ENCODE assay signal across 8 mouse cellular contexts in genomic region chr2:39008350-39008851, GRCm38 (mm10). TPM values are rescaled to one million over a fixed set of nuclear protein-coding genes. Genes with fewer than 3 reads are reported as not detected.
DNase-seq lines count a peak whose midpoint lies in the region; ATAC-seq and TF ChIP-seq lines count a peak whose summit lies in the region.

No protein-coding gene starts in this region.

- WGBS in cerebellum, adult 2 months = 1% methylated on average over 25 of the region's 25 CpGs
- under 1% methylated on average over 25 of the region's 25 CpGs for WGBS in forebrain, embryonic 16.5 days
- 0% methylated on average over 25 of the region's 25 CpGs for WGBS in liver, embryonic 15.5 days (ENCODE audit: insufficient replicate concordance)
- under 1% methylated on average over 23 of the region's 25 CpGs for WGBS in stomach, embryonic 14.5 days

- peaks cover 6% of the 10 kb centered on the region for H3K36me3 ChIP-seq in forebrain, embryonic 16.5 days (ENCODE audit: control insufficient read depth, insufficient read depth)
- H3K36me3 ChIP-seq in liver, embryonic 15.5 days (replicated peaks) = peaks cover 34% of the 10 kb centered on the region
- H3K36me3 ChIP-seq in stomach, embryonic 14.5 days (ENCODE audit: control insufficient read depth, insufficient read depth, low read length) = peaks cover 15% of the 10 kb centered on the region

- ATAC-seq in forebrain, embryonic 16.5 days = peak; percentile 39
- ATAC-seq in liver, embryonic 15.5 days (ENCODE audit: insufficient read depth) = peak; percentile 30
- peak; percentile 48 for ATAC-seq in stomach, embryonic 14.5 days (ENCODE audit: insufficient number of reproducible peaks, insufficient read depth, low FRiP score, low read depth)

- TF ChIP-seq CTCF in cerebellum, adult 2 months (IDR thresholded peaks at IDR 0.05; ENCODE audit: borderline replicate concordance, insufficient read depth, low read depth, low read length) = no peak

- DNase-seq in cerebellum, adult 2 months = no peak
- no peak for DNase-seq in cerebellum, postnatal 10 days
- DNase-seq in right cerebral cortex, adult 18-20 months = peak; percentile 49
- DNase-seq in right cerebral cortex, postnatal 36 days (ENCODE audit: low spot score in 2 of 2) = no peak
- DNase-seq in urinary bladder, postnatal 10 days (ENCODE audit: low spot score) = no peak

- no peaks in the 10 kb centered on the region for H3K9me3 ChIP-seq in forebrain, embryonic 16.5 days (ENCODE audit: control insufficient read depth, low read length)
- H3K9me3 ChIP-seq in liver, embryonic 15.5 days (replicated peaks) = no peaks in the 10 kb centered on the region
- H3K9me3 ChIP-seq in stomach, embryonic 14.5 days (ENCODE audit: control insufficient read depth, low read depth, low read length) = no peaks in the 10 kb centered on the region

- H3K4me2 ChIP-seq in forebrain, embryonic 16.5 days (ENCODE audit: low read length) = peak overlapping the region; percentile 74
- peak overlapping the region; percentile 94 for H3K4me2 ChIP-seq in liver, embryonic 15.5 days
- H3K4me2 ChIP-seq in stomach, embryonic 14.5 days (replicated peaks; ENCODE audit: low read depth, low read length) = peak overlapping the region; percentile 95

- H3K9ac ChIP-seq in forebrain, embryonic 16.5 days (replicated peaks; ENCODE audit: low read depth, low read length) = peak overlapping the region; percentile 95
- peak overlapping the region; percentile 92 for H3K9ac ChIP-seq in liver, embryonic 15.5 days
- peak overlapping the region; percentile 90 for H3K9ac ChIP-seq in stomach, embryonic 14.5 days (replicated peaks; ENCODE audit: low read depth, low read length)

- H3K4me3 ChIP-seq in cerebellum, adult 2 months (replicated peaks; ENCODE audit: insufficient read depth, low read depth, low read length) = peak overlapping the region; percentile 86
- H3K4me3 ChIP-seq in forebrain, embryonic 16.5 days (replicated peaks; ENCODE audit: low read length) = peak overlapping the region; percentile 67
- H3K4me3 ChIP-seq in liver, embryonic 15.5 days (replicated peaks) = peak overlapping the region; percentile 88
- H3K4me3 ChIP-seq in stomach, embryonic 14.5 days (ENCODE audit: low read depth, low read length) = peak overlapping the region; percentile 93

- H3K4me1 ChIP-seq in cerebellum, adult 2 months (ENCODE audit: control insufficient read depth, insufficient read depth, low read length) = peaks cover 12% of the 10 kb centered on the region
- peaks cover 45% of the 10 kb centered on the region for H3K4me1 ChIP-seq in forebrain, embryonic 16.5 days (replicated peaks; ENCODE audit: control insufficient read depth, insufficient read depth, low read length)
- peaks cover 73% of the 10 kb centered on the region for H3K4me1 ChIP-seq in liver, embryonic 15.5 days (replicated peaks)
- H3K4me1 ChIP-seq in stomach, embryonic 14.5 days (ENCODE audit: control insufficient read depth, insufficient read depth, low read length) = peaks cover 24% of the 10 kb centered on the region

- no peak for TF ChIP-seq POLR2A in cerebellum, adult 2 months (IDR thresholded peaks at IDR 0.05; ENCODE audit: borderline replicate concordance, insufficient read depth, low read length)

- H3K27ac ChIP-seq in cerebellum, adult 2 months (ENCODE audit: insufficient read depth, low read length) = peak overlapping the region; percentile 85
- H3K27ac ChIP-seq in forebrain, embryonic 16.5 days (ENCODE audit: low read length) = peak overlapping the region; percentile 83
- peak overlapping the region; percentile 95 for H3K27ac ChIP-seq in liver, embryonic 15.5 days (replicated peaks)
- peak overlapping the region; percentile 94 for H3K27ac ChIP-seq in stomach, embryonic 14.5 days (ENCODE audit: low read length)

- no peaks in the 10 kb centered on the region for H3K27me3 ChIP-seq in cerebellum, adult 2 months (ENCODE audit: control insufficient read depth, insufficient read depth, low read length)
- no peaks in the 10 kb centered on the region for H3K27me3 ChIP-seq in forebrain, embryonic 16.5 days (replicated peaks; ENCODE audit: control insufficient read depth, insufficient read depth, low read length)
- H3K27me3 ChIP-seq in liver, embryonic 15.5 days = no peaks in the 10 kb centered on the region
- no peaks in the 10 kb centered on the region for H3K27me3 ChIP-seq in stomach, embryonic 14.5 days (ENCODE audit: control insufficient read depth, insufficient read depth, low read length)

RNA-seq across cellular contexts. Expression of gene Rpl35, which starts 3.0 kb away (rescaled TPM):
- polyA plus RNA-seq in cerebellum, adult 2 months (2012; rRNA removed) = 221 and 222 TPM in 2 replicates
- 587 and 670 TPM in 2 replicates for polyA plus RNA-seq in forebrain, embryonic 16.5 days (2015; fragmentation: Nextera tagmentation; extraction: Ambion mirVana)
- polyA plus RNA-seq in liver, embryonic 15.5 days (2015; fragmentation: Nextera tagmentation; extraction: Ambion mirVana) = 387 and 487 TPM in 2 replicates
- polyA plus RNA-seq in stomach, embryonic 14.5 days (2014; fragmentation: Nextera tagmentation; extraction: Ambion mirVana) = 1,103 and 1,116 TPM in 2 replicates

RNA-seq across cellular contexts. Expression of gene Arpc5l, which starts 3.3 kb away (rescaled TPM):
- 106 and 121 TPM in 2 replicates for polyA plus RNA-seq in cerebellum, adult 2 months (2012; rRNA removed)
- 147 and 150 TPM in 2 replicates for polyA plus RNA-seq in forebrain, embryonic 16.5 days (2015; fragmentation: Nextera tagmentation; extraction: Ambion mirVana)
- polyA plus RNA-seq in liver, embryonic 15.5 days (2015; fragmentation: Nextera tagmentation; extraction: Ambion mirVana) = 48.9 and 52.9 TPM in 2 replicates
- 119 and 124 TPM in 2 replicates for polyA plus RNA-seq in stomach, embryonic 14.5 days (2014; fragmentation: Nextera tagmentation; extraction: Ambion mirVana)

RNA-seq across cellular contexts. Expression of gene Wdr38, which starts 11.1 kb away (rescaled TPM):
- 1.00 and 1.4 TPM in 2 replicates for polyA plus RNA-seq in cerebellum, adult 2 months (2012; rRNA removed)
- 1.7 and 2.3 TPM in 2 replicates for polyA plus RNA-seq in forebrain, embryonic 16.5 days (2015; fragmentation: Nextera tagmentation; extraction: Ambion mirVana)
- polyA plus RNA-seq in liver, embryonic 15.5 days (2015; fragmentation: Nextera tagmentation; extraction: Ambion mirVana) = 0.76 and 0.81 TPM in 2 replicates
- 1.1 and 1.8 TPM in 2 replicates for polyA plus RNA-seq in stomach, embryonic 14.5 days (2014; fragmentation: Nextera tagmentation; extraction: Ambion mirVana)

RNA-seq across cellular contexts. Expression of gene Golga1, which starts 56.9 kb away (rescaled TPM):
- polyA plus RNA-seq in cerebellum, adult 2 months (2012; rRNA removed) = 43.3 and 44.2 TPM in 2 replicates
- 40.7 and 43.1 TPM in 2 replicates for polyA plus RNA-seq in forebrain, embryonic 16.5 days (2015; fragmentation: Nextera tagmentation; extraction: Ambion mirVana)
- 9.4 and 10.4 TPM in 2 replicates for polyA plus RNA-seq in liver, embryonic 15.5 days (2015; fragmentation: Nextera tagmentation; extraction: Ambion mirVana)
- polyA plus RNA-seq in stomach, embryonic 14.5 days (2014; fragmentation: Nextera tagmentation; extraction: Ambion mirVana) = 36.1 and 38.6 TPM in 2 replicates
